Mouse (Mus musculus) G1E (cell line): ENCODE data around the gene Cdip1.

Experiments used
- CTCF ChIP-seq: IDR thresholded peaks from 2 replicates; pipeline ENCODE4 v1.5.1; 2012; ENCODE audit warnings: low read depth, low read length, inconsistent platforms, mixed read lengths
- TAL1 ChIP-seq: conservative IDR thresholded peaks from 2 replicates; pipeline ENCODE4 v1.6.1; 2012; ENCODE audit warnings: low read depth, low read length, inconsistent platforms, mixed read lengths

- TF ChIP-seq TAL1 (no peak), CTCF (no peak)
Observed at GRCm38 (mm10) chr16:4722915-4723209, 67.2 kb downstream of the Cdip1 start.
